Mouse (Mus musculus) hindbrain, embryonic 12.5 days (tissue): ENCODE measurements at regions not wholly inside any gene's neighbourhood (a gene's known extent, or its start where the extent isn't known, plus 50 kb on each side); places are given as distances from the start of the nearest gene placed in this dataset.

ENCODE experiments used
- ATAC-seq: fragments of 200-750 bp; cut with Nextera tagmentation; 2 replicates; pipeline ENCODE4 v1.8.0; 2017; ENCODE audit warnings: moderate TSS enrichment; ENCODE audit not compliant: low FRiP score
- H3K27ac ChIP-seq: fragments of 300-500 bp; sonication (generic); 2 replicates; pipeline ENCODE4 v1.5.1; 2016; ENCODE audit warnings: mild to moderate bottlenecking
- H3K27me3 ChIP-seq: fragments of 300-500 bp; sonication (generic); 2 replicates; pipeline ENCODE4 v1.6.1; 2016; ENCODE audit warnings: mild to moderate bottlenecking
- H3K36me3 ChIP-seq: fragments of 300-500 bp; sonication (generic); 2 replicates; pipeline ENCODE4 v1.6.1; 2016; ENCODE audit warnings: mild to moderate bottlenecking
- H3K4me1 ChIP-seq: fragments of 300-500 bp; sonication (generic); 2 replicates; pipeline ENCODE4 v1.6.1; 2016
- H3K4me2 ChIP-seq: fragments of 300-500 bp; sonication (generic); replicated peaks from 2 replicates; pipeline ENCODE4 v1.6.1; 2016; ENCODE audit warnings: mild to moderate bottlenecking
- H3K4me3 ChIP-seq: fragments of 300-500 bp; sonication (generic); 2 replicates; pipeline ENCODE4 v1.5.1; 2016; ENCODE audit warnings: mild to moderate bottlenecking
- H3K9ac ChIP-seq: fragments of 300-500 bp; sonication (generic); 2 replicates; pipeline ENCODE4 v1.6.1; 2016; ENCODE audit warnings: mild to moderate bottlenecking, moderate library complexity
- H3K9me3 ChIP-seq: fragments of 300-500 bp; sonication (generic); replicated peaks from 2 replicates; pipeline ENCODE4 v1.6.1; 2016; ENCODE audit warnings: mild to moderate bottlenecking
- WGBS: fragments of 180-500 bp; shearing (Covaris S2); methylation state at CpG from one replicate; pipeline ENCODE4 v1.1.7; 2016; 5-methylcytosine and 5-hydroxymethylcytosine counted together

- peak; percentile 53 for ATAC-seq
- H3K9ac ChIP-seq, result no peak overlapping the region
- H3K36me3 ChIP-seq, result no peaks in the 10 kb centered on the region
- H3K9me3 ChIP-seq, result no peaks in the 10 kb centered on the region
- H3K27ac ChIP-seq, result peak overlapping the region; percentile 55
- no peak overlapping the region for H3K4me3 ChIP-seq
- H3K4me1 ChIP-seq, result peaks cover 38% of the 10 kb centered on the region
- H3K4me2 ChIP-seq, result 0 out of 2 replicates have a peak overlapping the region, but pooled peaks have one; percentile 19
- H3K27me3 ChIP-seq, result no peaks in the 10 kb centered on the region
- 18% methylated on average over 10 of the region's 10 CpGs for WGBS
Measured at GRCm38 (mm10) chr4:8954356-8954914, 715.6 kb upstream of the Car8 start.

DNA sequence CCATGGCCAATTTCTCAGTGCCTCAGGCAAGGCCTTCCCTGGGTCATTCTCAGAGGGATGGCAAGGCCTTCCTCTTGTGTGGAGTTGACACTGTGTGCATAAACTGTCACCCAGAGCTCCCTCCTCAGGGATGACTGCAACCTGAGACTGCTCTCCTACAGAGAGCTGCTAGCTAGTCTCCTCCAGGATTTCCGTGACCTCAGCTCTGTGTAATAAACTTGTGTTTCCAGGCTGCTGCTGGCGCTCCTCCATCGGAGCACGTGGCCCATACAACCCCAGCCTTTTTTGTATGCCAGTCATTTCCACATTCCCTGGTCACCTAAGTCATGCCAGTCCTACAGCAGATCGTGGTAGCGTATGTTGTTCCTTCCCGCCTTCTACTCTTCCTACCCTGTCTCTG lies 714.3 kb upstream of the Car8 start:
- 89% methylated on average over 7 of the region's 7 CpGs for WGBS
- no peak for ATAC-seq
- Histone ChIP-seq H3K36me3 (no peaks in the 10 kb centered on the region), H3K27me3 (no peaks in the 10 kb centered on the region), H3K4me1 (peaks cover 35% of the 10 kb centered on the region), H3K9me3 (no peaks in the 10 kb centered on the region), H3K27ac (no peak overlapping the region), H3K4me3 (no peak overlapping the region), H3K4me2 (no peak overlapping the region), H3K9ac (no peak overlapping the region)

GRCm38 (mm10) chr4:8949951-8950350 lies 711.1 kb upstream of the Car8 start:
- H3K4me3 ChIP-seq, result no peak overlapping the region
- no peaks in the 10 kb centered on the region for H3K36me3 ChIP-seq
- H3K4me2 ChIP-seq, result no peak overlapping the region
- no peaks in the 10 kb centered on the region for H3K27me3 ChIP-seq
- no peak overlapping the region for H3K27ac ChIP-seq
- ATAC-seq, result no peak
- 52% methylated on average over 4 of the region's 4 CpGs for WGBS
- H3K4me1 ChIP-seq, result peaks cover 12% of the 10 kb centered on the region
- no peak overlapping the region for H3K9ac ChIP-seq
- H3K9me3 ChIP-seq, result no peaks in the 10 kb centered on the region

DNA sequence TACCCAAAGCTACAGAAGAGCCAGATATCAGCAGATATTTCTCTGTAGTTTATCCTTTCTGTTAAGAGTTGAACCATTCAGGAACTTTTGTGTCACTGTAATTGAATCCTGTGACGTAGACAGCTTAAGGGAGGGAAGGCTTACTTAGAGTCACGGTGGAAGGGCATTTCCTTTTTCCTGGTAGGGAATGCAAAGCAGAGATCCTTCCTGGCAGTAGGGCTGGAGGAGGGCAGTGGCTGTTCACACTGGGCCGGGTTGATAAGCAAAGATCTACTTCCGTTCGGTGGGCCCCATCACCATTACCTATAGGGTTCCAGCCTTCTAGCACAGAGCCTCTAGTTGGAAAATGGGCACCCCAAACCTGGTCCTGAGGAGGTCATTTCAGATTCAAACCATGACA lies 710.7 kb upstream of the Car8 start:
- H3K4me3 ChIP-seq, result no peak overlapping the region
- ATAC-seq, result no peak
- no peaks in the 10 kb centered on the region for H3K27me3 ChIP-seq
- peaks cover 8% of the 10 kb centered on the region for H3K4me1 ChIP-seq
- H3K36me3 ChIP-seq, result no peaks in the 10 kb centered on the region
- no peak overlapping the region for H3K4me2 ChIP-seq
- H3K9ac ChIP-seq, result no peak overlapping the region
- no peaks in the 10 kb centered on the region for H3K9me3 ChIP-seq
- no peak overlapping the region for H3K27ac ChIP-seq
- WGBS, result 70% methylated on average over 5 of the region's 5 CpGs

DNA sequence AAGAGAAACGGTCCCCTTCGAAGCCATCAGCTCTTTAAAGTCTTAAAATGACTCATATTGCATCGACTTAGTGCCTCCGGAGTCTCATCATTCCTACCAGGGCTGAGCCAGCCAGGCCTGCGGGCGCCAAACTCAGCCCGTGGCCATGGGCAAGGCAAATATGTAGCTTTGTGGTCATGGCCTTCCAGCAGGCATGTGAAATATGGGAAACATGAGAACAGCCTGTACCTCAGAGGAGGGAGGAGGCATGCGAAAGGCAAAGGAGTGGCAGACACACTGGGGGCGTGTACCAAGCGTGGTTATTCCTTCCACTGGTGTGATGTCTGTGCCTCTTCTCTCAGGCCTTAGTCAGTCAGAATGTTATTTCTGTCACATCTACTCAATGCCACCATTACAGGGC lies 706.3 kb upstream of the Car8 start:
- ATAC-seq, result no peak
- 90% methylated on average over 10 of the region's 10 CpGs for WGBS
- H3K9me3 ChIP-seq, result no peaks in the 10 kb centered on the region
- H3K9ac ChIP-seq, result no peak overlapping the region
- H3K4me2 ChIP-seq, result no peak overlapping the region
- H3K27ac ChIP-seq, result no peak overlapping the region
- H3K36me3 ChIP-seq, result no peaks in the 10 kb centered on the region
- H3K4me3 ChIP-seq, result no peak overlapping the region
- no peaks in the 10 kb centered on the region for H3K27me3 ChIP-seq
- H3K4me1 ChIP-seq, result no peaks in the 10 kb centered on the region

GRCm38 (mm10) chr4:8943080-8943479 lies 704.2 kb upstream of the Car8 start:
- H3K36me3 ChIP-seq, result no peaks in the 10 kb centered on the region
- H3K4me3 ChIP-seq, result no peak overlapping the region
- 59% methylated on average over 5 of the region's 5 CpGs for WGBS
- no peak overlapping the region for H3K27ac ChIP-seq
- H3K4me2 ChIP-seq, result no peak overlapping the region
- ATAC-seq, result no peak
- H3K4me1 ChIP-seq, result peaks cover 9% of the 10 kb centered on the region
- H3K9me3 ChIP-seq, result no peaks in the 10 kb centered on the region
- no peak overlapping the region for H3K9ac ChIP-seq
- H3K27me3 ChIP-seq, result no peaks in the 10 kb centered on the region

- H3K36me3 ChIP-seq, result no peaks in the 10 kb centered on the region
- no peaks in the 10 kb centered on the region for H3K9me3 ChIP-seq
- peaks cover 9% of the 10 kb centered on the region for H3K4me1 ChIP-seq
- 0 out of 2 replicates have a peak overlapping the region, but pooled peaks have one; percentile 40 for H3K27ac ChIP-seq
- no peak overlapping the region for H3K4me2 ChIP-seq
- H3K27me3 ChIP-seq, result no peaks in the 10 kb centered on the region
- no peak overlapping the region for H3K9ac ChIP-seq
- no peak overlapping the region for H3K4me3 ChIP-seq
- 0 out of 2 replicates have a peak, but pooled peaks have one; percentile 38 for ATAC-seq
- WGBS, result 69% methylated on average over 6 of the region's 6 CpGs
Measured at GRCm38 (mm10) chr4:8938948-8939411, 700.1 kb upstream of the Car8 start.

- WGBS, result 71% methylated on average over 2 of the region's 2 CpGs
Measured at GRCm38 (mm10) chr4:8935899-8936298, 697.1 kb upstream of the Car8 start.

GRCm38 (mm10) chr4:8934541-8934940 lies 695.7 kb upstream of the Car8 start:
- H3K9ac ChIP-seq, result no peak overlapping the region
- H3K27me3 ChIP-seq, result no peaks in the 10 kb centered on the region
- H3K9me3 ChIP-seq, result no peaks in the 10 kb centered on the region
- no peak for ATAC-seq
- H3K36me3 ChIP-seq, result no peaks in the 10 kb centered on the region
- 76% methylated on average over 1 of the region's 1 CpGs for WGBS
- H3K4me3 ChIP-seq, result no peak overlapping the region
- H3K4me1 ChIP-seq, result peaks cover 9% of the 10 kb centered on the region
- H3K4me2 ChIP-seq, result no peak overlapping the region
- no peak overlapping the region for H3K27ac ChIP-seq

More at GRCm38 (mm10) chr4:8935899-8936298, 697.1 kb upstream of the Car8 start:
- Histone ChIP-seq H3K4me1 (peaks cover 9% of the 10 kb centered on the region), H3K4me2 (no peak overlapping the region), H3K9me3 (no peaks in the 10 kb centered on the region), H3K9ac (no peak overlapping the region), H3K4me3 (no peak overlapping the region), H3K27me3 (no peaks in the 10 kb centered on the region), H3K27ac (no peak overlapping the region), H3K36me3 (no peaks in the 10 kb centered on the region)
- no peak for ATAC-seq

DNA sequence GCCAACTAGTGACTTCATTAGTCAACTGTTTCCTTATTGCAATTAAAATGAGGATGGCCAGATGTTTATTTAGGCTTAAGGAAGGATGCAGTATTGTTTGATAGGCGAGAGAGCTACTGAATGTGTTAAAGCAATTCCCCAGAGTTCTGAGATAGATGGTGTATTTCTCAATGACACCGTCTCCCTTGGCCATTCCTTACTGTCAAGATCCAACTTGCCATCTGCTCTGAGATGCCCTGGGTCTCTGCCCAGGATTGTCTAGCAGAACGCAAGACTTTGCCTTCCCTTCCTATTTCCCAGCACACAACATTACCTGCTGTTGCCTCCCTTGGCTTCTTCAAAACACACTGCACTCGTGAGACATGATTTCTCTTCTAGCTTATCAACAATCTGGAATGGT lies 690.5 kb upstream of the Car8 start:
- Histone ChIP-seq H3K4me1 (peaks cover 8% of the 10 kb centered on the region), H3K4me2 (no peak overlapping the region), H3K9ac (no peak overlapping the region), H3K9me3 (no peaks in the 10 kb centered on the region), H3K4me3 (no peak overlapping the region), H3K36me3 (no peaks in the 10 kb centered on the region), H3K27ac (no peak overlapping the region), H3K27me3 (no peaks in the 10 kb centered on the region)
- no peak for ATAC-seq
- WGBS, result 62% methylated on average over 4 of the region's 4 CpGs

DNA sequence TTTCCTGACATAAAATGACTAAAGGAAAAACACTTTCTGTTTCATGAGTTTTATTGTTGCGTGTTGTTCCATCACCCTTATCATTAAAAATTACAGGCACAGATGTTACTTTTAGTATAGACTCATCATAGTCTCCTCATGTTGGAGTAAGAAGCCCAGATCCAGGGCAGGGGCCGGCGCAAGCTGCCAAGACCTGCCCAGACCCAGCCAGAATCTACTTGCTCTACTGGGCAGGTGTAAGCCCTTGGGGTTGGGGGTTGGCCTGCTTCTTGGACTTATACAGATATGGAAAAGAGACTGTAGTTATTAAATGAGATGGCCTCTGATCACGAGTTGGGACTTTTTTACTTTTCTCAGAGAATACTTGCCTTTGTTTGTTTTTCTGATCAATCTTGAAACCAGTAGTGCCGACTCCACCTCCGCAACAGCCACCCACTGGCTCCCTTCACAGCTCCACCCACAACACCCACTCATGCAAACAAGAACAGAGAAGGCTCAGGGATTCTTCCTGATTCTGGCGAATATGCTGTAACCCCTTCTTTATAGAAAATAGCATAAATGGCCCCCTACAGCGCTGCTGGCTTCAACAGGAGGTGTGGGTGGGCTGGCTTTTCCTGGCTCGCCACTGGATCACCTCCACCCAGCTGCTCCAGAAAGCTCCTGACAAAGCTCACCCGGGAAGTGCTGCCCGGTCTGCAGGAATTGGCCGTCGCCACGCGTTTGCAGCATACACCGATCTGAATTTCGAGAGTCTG lies 689.9 kb upstream of the Car8 start:
- 67% methylated on average over 17 of the region's 17 CpGs for whole genome bisulfite sequencing
- H3K9ac ChIP-seq, result no peak overlapping the region
- H3K4me1 ChIP-seq, result peaks cover 9% of the 10 kb centered on the region
- H3K27me3 ChIP-seq, result no peaks in the 10 kb centered on the region
- H3K4me3 ChIP-seq, result no peak overlapping the region
- H3K4me2 ChIP-seq, result no peak overlapping the region
- ATAC-seq, result no peak
- no peak overlapping the region for H3K27ac ChIP-seq
- no peaks in the 10 kb centered on the region for H3K36me3 ChIP-seq
- no peaks in the 10 kb centered on the region for H3K9me3 ChIP-seq

DNA sequence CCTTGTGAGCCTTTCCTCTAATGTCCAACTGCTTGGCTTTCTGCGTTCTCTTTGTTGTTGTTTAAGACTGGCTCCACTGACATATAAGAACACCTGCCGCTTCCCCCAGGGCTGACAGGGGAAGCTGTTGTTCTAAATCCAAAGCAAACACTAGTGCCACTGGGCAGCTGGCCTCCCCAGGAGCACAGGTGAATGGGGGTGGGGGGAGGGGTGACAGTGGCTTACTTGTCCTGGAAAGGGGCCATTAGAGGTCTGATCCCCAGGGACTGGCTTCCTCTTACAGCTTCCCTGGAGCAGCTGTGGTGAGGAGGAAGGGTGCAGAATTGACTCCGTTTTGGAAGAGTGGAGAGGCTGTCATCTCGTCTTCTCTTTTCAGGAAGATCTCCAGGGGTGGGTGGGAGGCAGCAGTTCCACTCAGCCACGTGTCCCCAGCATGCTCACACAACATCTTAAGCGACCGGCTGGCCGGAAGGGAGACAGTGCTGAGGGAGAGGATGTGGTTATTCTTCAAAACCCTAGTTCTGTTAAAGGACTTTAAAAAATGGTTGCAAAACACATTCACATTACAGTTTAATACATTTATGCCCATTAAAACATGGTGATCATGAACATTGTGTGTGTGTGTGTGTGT lies 688.5 kb upstream of the Car8 start:
- Histone ChIP-seq H3K27ac (no peak overlapping the region), H3K4me2 (no peak overlapping the region), H3K36me3 (no peaks in the 10 kb centered on the region), H3K4me1 (peaks cover 21% of the 10 kb centered on the region), H3K27me3 (no peaks in the 10 kb centered on the region), H3K9ac (no peak overlapping the region), H3K9me3 (no peaks in the 10 kb centered on the region), H3K4me3 (no peak overlapping the region)
- WGBS, result 37% methylated on average over 8 of the region's 8 CpGs
- 0 out of 2 replicates have a peak, but pooled peaks have one; percentile 18 for ATAC-seq
